Comparison of ENCODE assay signal across 17 mouse cellular contexts in genomic region chr6:35173181-35173580, GRCm38 (mm10).
"Had no signal": no experiment of that assay in that cellular context is flagged by ENCODE, and none has a peak within 500 bp of the region (broad histone marks: within the 10 kb centered on the region; RNA-seq: fewer than 3 reads in every experiment).

No protein-coding gene starts in this region.

- H3K4me1 ChIP-seq: neural tube, embryonic 15.5 days; stomach, embryonic 15.5 days had no signal

- DNase-seq: lung, adult 18-20 months; lung, embryonic 14.5 days; lung, postnatal 10 days; lung, postnatal 4 days; midbrain, embryonic 14.5 days; right cerebral cortex, postnatal 14 days; thymus, adult 2 months; thymus, postnatal 25 days; thymus, postnatal 4 days had no signal

- H3K9me3 ChIP-seq: midbrain, embryonic 10.5 days; midbrain, embryonic 12.5 days; neural tube, embryonic 13.5 days; neural tube, embryonic 15.5 days; stomach, embryonic 15.5 days had no signal

- H3K9ac ChIP-seq: lung, embryonic 14.5 days; midbrain, embryonic 12.5 days; neural tube, embryonic 13.5 days; neural tube, embryonic 15.5 days; stomach, embryonic 15.5 days had no signal

- H3K27ac ChIP-seq: midbrain, embryonic 10.5 days; midbrain, embryonic 12.5 days; neural tube, embryonic 13.5 days; neural tube, embryonic 15.5 days; stomach, embryonic 15.5 days; stomach, postnatal 0 days had no signal

- H3K36me3 ChIP-seq: midbrain, embryonic 10.5 days; midbrain, embryonic 12.5 days; neural tube, embryonic 13.5 days; neural tube, embryonic 15.5 days; stomach, embryonic 15.5 days had no signal

- H3K4me2 ChIP-seq: lung, embryonic 14.5 days; midbrain, embryonic 12.5 days; neural tube, embryonic 13.5 days; neural tube, embryonic 15.5 days; stomach, embryonic 15.5 days had no signal

- ATAC-seq: midbrain, embryonic 16.5 days had no signal

- H3K27me3 ChIP-seq: midbrain, embryonic 12.5 days; neural tube, embryonic 13.5 days; neural tube, embryonic 15.5 days; stomach, embryonic 15.5 days had no signal

- H3K4me3 ChIP-seq: midbrain, embryonic 10.5 days; midbrain, embryonic 12.5 days; myocyte; neural tube, embryonic 13.5 days; neural tube, embryonic 15.5 days; stomach, embryonic 15.5 days had no signal
